Mouse (Mus musculus) MEL (cell line): ENCODE results near the gene Lmntd1. TPM values are rescaled to one million over a fixed set of nuclear protein-coding genes. Genes with fewer than 3 reads are reported as not detected.
A peak's percentile ranks its signal among the peaks of the same experiment; 100 is the strongest.

ENCODE experiments used
- DNase-seq: peaks from one replicate; pipeline ENCODE4 v3.0.0; 2011; ENCODE audit warnings: low read depth, low spot score
- H3K27ac ChIP-seq: 2 replicates; pipeline ENCODE4 v1.5.1; 2012; ENCODE audit warnings: low read depth, mild to moderate bottlenecking, control low read depth, low read length, moderate library complexity; ENCODE audit not compliant: control insufficient read depth
- H3K27me3 ChIP-seq, 2 experiments: fragments of 150-350 bp in 1 of 2; sonication (generic) in 1 of 2; 2 replicates each; pipeline ENCODE4 v1.6.1; 2012; ENCODE audit warnings: low read length in 2 of 2, mild to moderate bottlenecking in 2 of 2, improper control_type of control experiment in 1 of 2, moderate library complexity in 1 of 2; ENCODE audit not compliant: insufficient read depth in 2 of 2, control insufficient read depth in 1 of 2
- H3K36me3 ChIP-seq, 2 experiments: 2 replicates each; pipeline ENCODE4 v1.6.1; 2012 to 2014; ENCODE audit warnings: low read length in 2 of 2, improper control_type of control experiment in 1 of 2, inconsistent platforms in 1 of 2, mild to moderate bottlenecking in 1 of 2; ENCODE audit not compliant: insufficient read depth in 2 of 2, control insufficient read depth in 1 of 2
- H3K4me1 ChIP-seq, 2 experiments: fragments of 150-350 bp in 1 of 2; sonication (generic) in 1 of 2; 2 replicates each; pipeline ENCODE4 v1.6.1; 2012; ENCODE audit warnings: low read length in 2 of 2, improper control_type of control experiment in 1 of 2, mild to moderate bottlenecking in 1 of 2; ENCODE audit not compliant: insufficient read depth in 2 of 2, control insufficient read depth in 1 of 2
- H3K4me3 ChIP-seq, 2 experiments: fragments of 150-350 bp in 1 of 2; sonication (generic) in 1 of 2; 2 replicates each; pipeline ENCODE4 v1.5.1; 2012; ENCODE audit warnings: low read depth in 2 of 2, low read length in 2 of 2, mild to moderate bottlenecking in 2 of 2, moderate library complexity in 2 of 2, control low read depth in 1 of 2, improper control_type of control experiment in 1 of 2; ENCODE audit not compliant: control insufficient read depth in 1 of 2, insufficient read depth in 1 of 2
- H3K79me2 ChIP-seq: 2 replicates; pipeline ENCODE4 v1.6.1; 2012; ENCODE audit warnings: mild to moderate bottlenecking, low read length, moderate library complexity; ENCODE audit not compliant: control insufficient read depth, poor library complexity, insufficient read depth
- H3K9ac ChIP-seq: 2 replicates; pipeline ENCODE4 v1.6.1; 2012; ENCODE audit warnings: low read depth, mild to moderate bottlenecking, control low read depth, low read length, moderate library complexity; ENCODE audit not compliant: control insufficient read depth, poor library complexity, severe bottlenecking
- H3K9me3 ChIP-seq: fragments of 150-350 bp; sonication (generic); replicated peaks from 2 replicates; pipeline ENCODE4 v1.6.1; 2012; ENCODE audit warnings: mild to moderate bottlenecking, low read length, improper control_type of control experiment, moderate library complexity; ENCODE audit not compliant: insufficient read depth
- CHD1 ChIP-seq: IDR thresholded peaks from 2 replicates; pipeline ENCODE4 v1.6.1; 2012; ENCODE audit warnings: low read depth, mild to moderate bottlenecking, inconsistent platforms, low read length, improper control_type of control experiment
- CTCF ChIP-seq, 3 experiments: IDR thresholded peaks in 2 of 3; conservative IDR thresholded peaks in 1 of 3; 2 replicates each; pipeline ENCODE4 v1.5.1; 2011 to 2012; ENCODE audit warnings: low read length in 3 of 3, low read depth in 2 of 3, mild to moderate bottlenecking in 2 of 3, improper control_type of control experiment in 1 of 3, inconsistent platforms in 1 of 3, mixed read lengths in 1 of 3, moderate library complexity in 1 of 3; ENCODE audit not compliant: control insufficient read depth in 1 of 3, insufficient read depth in 1 of 3, poor library complexity in 1 of 3, severe bottlenecking in 1 of 3
- E2F4 ChIP-seq: IDR thresholded peaks from 2 replicates; pipeline ENCODE4 v1.6.1; 2011; ENCODE audit warnings: low read depth, low read length, improper control_type of control experiment, borderline replicate concordance
- GABPA ChIP-seq: IDR thresholded peaks from 2 replicates; pipeline ENCODE4 v1.6.1; 2012; ENCODE audit warnings: low read depth, mild to moderate bottlenecking, inconsistent platforms, low read length, improper control_type of control experiment, moderate library complexity
- KAT2A ChIP-seq: conservative IDR thresholded peaks from 2 replicates; pipeline ENCODE4 v1.6.1; 2012; ENCODE audit warnings: low read depth, low read length, improper control_type of control experiment, inconsistent platforms
- MAX ChIP-seq: IDR thresholded peaks from 2 replicates; pipeline ENCODE4 v1.6.1; 2011; ENCODE audit warnings: low read length, improper control_type of control experiment
- MAZ ChIP-seq: IDR thresholded peaks from 2 replicates; pipeline ENCODE4 v1.6.1; 2012; ENCODE audit warnings: low read depth, mild to moderate bottlenecking, inconsistent platforms, low read length, improper control_type of control experiment
- MEF2A ChIP-seq: IDR thresholded peaks from 2 replicates; pipeline ENCODE4 v1.6.1; 2014; ENCODE audit warnings: low read depth, mild to moderate bottlenecking, inconsistent platforms, low read length, improper control_type of control experiment; ENCODE audit not compliant: poor library complexity, insufficient replicate concordance, severe bottlenecking; ENCODE audit errors: extremely low read depth
- MYC ChIP-seq: IDR thresholded peaks from 2 replicates; pipeline ENCODE4 v1.6.1; 2011; ENCODE audit warnings: low read depth, mild to moderate bottlenecking, low read length, improper control_type of control experiment, moderate library complexity
- NELFE ChIP-seq: IDR thresholded peaks from 2 replicates; pipeline ENCODE4 v1.6.1; 2011; ENCODE audit warnings: low read depth, low read length, improper control_type of control experiment
- POLR2A ChIP-seq, 2 experiments: IDR thresholded peaks; 2 replicates each; pipeline ENCODE4 v1.6.1; 2011 to 2012; ENCODE audit warnings: low read length in 2 of 2, mild to moderate bottlenecking in 2 of 2, control low read depth in 1 of 2, improper control_type of control experiment in 1 of 2, low read depth in 1 of 2, moderate library complexity in 1 of 2; ENCODE audit not compliant: control insufficient read depth in 1 of 2, insufficient read depth in 1 of 2, poor library complexity in 1 of 2
- POLR2AphosphoS2 ChIP-seq: IDR thresholded peaks from 2 replicates; pipeline ENCODE4 v1.6.1; 2011; ENCODE audit warnings: low read length, improper control_type of control experiment
- RAD21 ChIP-seq: IDR thresholded peaks from 2 replicates; pipeline ENCODE4 v1.6.1; 2011; ENCODE audit warnings: mild to moderate bottlenecking, low read depth, low read length, improper control_type of control experiment
- SMC3 ChIP-seq: IDR thresholded peaks from 2 replicates; pipeline ENCODE4 v1.6.1; 2011; ENCODE audit warnings: low read depth, low read length, improper control_type of control experiment
- TAL1 ChIP-seq: IDR thresholded peaks from 2 replicates; pipeline ENCODE4 v1.6.1; 2012; ENCODE audit warnings: mild to moderate bottlenecking, inconsistent platforms, low read length, moderate library complexity, mixed read lengths
- TCF12 ChIP-seq: IDR thresholded peaks from 2 replicates; pipeline ENCODE4 v1.6.1; 2014; ENCODE audit warnings: low read depth, mild to moderate bottlenecking, inconsistent platforms, low read length, improper control_type of control experiment, moderate library complexity
- USF1 ChIP-seq: IDR thresholded peaks from 2 replicates; pipeline ENCODE4 v1.6.1; 2014; ENCODE audit warnings: low read depth, mild to moderate bottlenecking, inconsistent platforms, low read length, improper control_type of control experiment, moderate library complexity
- ZC3H11A ChIP-seq: IDR thresholded peaks from 2 replicates; pipeline ENCODE4 v1.6.1; 2012; ENCODE audit warnings: low read depth, mild to moderate bottlenecking, inconsistent platforms, low read length, improper control_type of control experiment
- ZMIZ1 ChIP-seq: IDR thresholded peaks from 2 replicates; pipeline ENCODE4 v1.6.1; 2012; ENCODE audit warnings: low read depth, mild to moderate bottlenecking, inconsistent platforms, low read length, improper control_type of control experiment, moderate library complexity
- polyA plus RNA-seq, 2 experiments: library from polyadenylated mRNA; stranded (reverse) in 1 of 2; unstranded in 1 of 2; fragments of >175 nt in 1 of 2; fragments of >200 nt in 1 of 2; gene quantifications; 2 replicates each; pipeline versions ENCODE4 v1.2.1 to v1.2.4; 2012; ENCODE audit warnings: low replicate concordance in 2 of 2, low read depth in 1 of 2; ENCODE audit not compliant: insufficient read length in 2 of 2, insufficient read depth in 1 of 2, missing spikeins in 1 of 2
- total RNA-seq: library from RNA; depleted of rRNA; stranded (reverse); fragments of 300-350 nt; gene quantifications from 2 replicates; pipeline ENCODE4 v1.2.3, GENCODE M21; 2012

The Lmntd1 gene
- total and polyA plus RNA-seq, 3 experiments, result not detected

- Histone ChIP-seq H3K9me3 (no peaks in the 10 kb centered on the region), H3K27me3 (no peaks in the 10 kb centered on the region), H3K79me2 (no peaks in the 10 kb centered on the region), H3K4me1 (no peaks in the 10 kb centered on the region), H3K4me3 (no peak overlapping the region), H3K27ac (no peak overlapping the region), H3K36me3 (no peaks in the 10 kb centered on the region)
- no peak for TF ChIP-seq POLR2AphosphoS2
- TF ChIP-seq KAT2A, result no peak
- TF ChIP-seq POLR2A (IDR thresholded peaks at IDR 0.05; ENCODE audit: control insufficient read depth in 1 of 2, insufficient read depth in 1 of 2, low read depth in 1 of 2, low read length in 2 of 2, poor library complexity in 1 of 2), result no peak
- no peak for TF ChIP-seq TCF12
- 0 out of 6 replicates have a peak, but pooled peaks of 1 of the 3 experiments have one; percentile 18 for TF ChIP-seq CTCF (IDR thresholded peaks at IDR 0.05 in 2 of 3, conservative IDR thresholded peaks at IDR 0.05 in 1 of 3; ENCODE audit: control insufficient read depth in 1 of 3, insufficient read depth in 1 of 3, low read depth in 2 of 3, low read length in 3 of 3, poor library complexity in 1 of 3, severe bottlenecking in 1 of 3)
- no peak for TF ChIP-seq MAZ
- TF ChIP-seq, all 39 proteins: peak for 1
- no peak overlapping the region for H3K9ac ChIP-seq
- no peak for DNase-seq
These were observed 42.8 kb upstream of the Lmntd1 start for GRCm38 (mm10) chr6:145656740-145657591.

- peak; percentile 26; the same call in 1 of the 2 replicates for TF ChIP-seq SMC3
- TF ChIP-seq CTCF (IDR thresholded peaks at IDR 0.05 in 2 of 3, conservative IDR thresholded peaks at IDR 0.05 in 1 of 3; ENCODE audit: control insufficient read depth in 1 of 3, insufficient read depth in 1 of 3, low read depth in 2 of 3, low read length in 3 of 3, poor library complexity in 1 of 3, severe bottlenecking in 1 of 3), result peak in 2 of 3 experiments; percentile 27 to 29; a peak in 3 of 6 replicates
- no peak; the same call in none of the 2 replicates for TF ChIP-seq RAD21
- TF ChIP-seq E2F4, result no peak
- no peak for TF ChIP-seq NELFE
- DNase-seq, result peak; percentile 11
- Histone ChIP-seq H3K4me3 (no peak overlapping the region), H3K9ac (no peak overlapping the region), H3K79me2 (no peaks in the 10 kb centered on the region), H3K36me3 (no peaks in the 10 kb centered on the region), H3K9me3 (no peaks in the 10 kb centered on the region), H3K27ac (no peak overlapping the region), H3K4me1 (no peaks in the 10 kb centered on the region), H3K27me3 (no peaks in the 10 kb centered on the region)
These were observed 41.6 kb upstream of the Lmntd1 start for GRCm38 (mm10) chr6:145655678-145656077.

GRCm38 (mm10) chr6:145654062-145654836, 40.1 kb upstream of the Lmntd1 start:
- H3K4me3 ChIP-seq, result no peak overlapping the region
- H3K9me3 ChIP-seq, result no peaks in the 10 kb centered on the region
- H3K9ac ChIP-seq, result no peak overlapping the region
- no peaks in the 10 kb centered on the region for H3K27me3 ChIP-seq
- H3K36me3 ChIP-seq, result no peaks in the 10 kb centered on the region
- no peaks in the 10 kb centered on the region for H3K4me1 ChIP-seq
- no peak for DNase-seq
- TF ChIP-seq MYC (no peak), ZMIZ1 (no peak), TCF12 (no peak), ZC3H11A (no peak), SMC3 (no peak), MAZ (no peak), E2F4 (no peak), POLR2AphosphoS2 (no peak), CHD1 (no peak), MAX (no peak), NELFE (no peak), USF1 (no peak), GABPA (no peak), TAL1 (no peak), MEF2A (no peak)
- no peaks in the 10 kb centered on the region for H3K79me2 ChIP-seq
- no peak overlapping the region for H3K27ac ChIP-seq
